Mouse (Mus musculus) spleen, adult 2 months (tissue): ENCODE measurements around the gene Hist1h3g. TPM values are rescaled to one million over a fixed set of nuclear protein-coding genes. Genes with fewer than 3 reads are reported as not detected.
A peak's percentile ranks its signal among the peaks of the same experiment; 100 is the strongest.
"Not testable (repeated sequence)": the region's sequence is repeated elsewhere in the genome, so short reads cannot be mapped to it uniquely, and the experiment has no call there.

ENCODE experiments used
- DNase-seq, 2 experiments: peaks; one replicate each; pipeline versions ENCODE4 v3.0.0 to v3.0.0-alpha.2; 2012 to 2021; ENCODE audit warnings: low spot score in 2 of 2, low read depth in 1 of 2
- H3K27ac ChIP-seq: fragments of 200-500 bp; 2 replicates; pipeline ENCODE4 v1.5.1; 2012; ENCODE audit warnings: low read length, inconsistent platforms; ENCODE audit not compliant: insufficient read depth
- H3K27me3 ChIP-seq: fragments of 200-500 bp; 2 replicates; pipeline ENCODE4 v1.6.1; 2012; ENCODE audit warnings: mild to moderate bottlenecking, moderate library complexity, low read length, inconsistent platforms; ENCODE audit not compliant: control insufficient read depth, insufficient read depth
- H3K36me3 ChIP-seq: fragments of 200-500 bp; 2 replicates; pipeline ENCODE4 v1.6.1; 2012; ENCODE audit warnings: mild to moderate bottlenecking, low read length, inconsistent platforms; ENCODE audit not compliant: control insufficient read depth, insufficient read depth
- H3K4me1 ChIP-seq: fragments of 200-500 bp; 2 replicates; pipeline ENCODE4 v1.6.1; 2011; ENCODE audit warnings: inconsistent platforms; ENCODE audit not compliant: control insufficient read depth, insufficient read depth, insufficient read length
- H3K4me3 ChIP-seq: fragments of 200-500 bp; 2 replicates; pipeline ENCODE4 v1.5.1; 2011; ENCODE audit warnings: mild to moderate bottlenecking, inconsistent platforms; ENCODE audit not compliant: insufficient read depth, insufficient read length; ENCODE audit errors: extremely low read depth
- CTCF ChIP-seq: fragments of 200-500 bp; IDR thresholded peaks from 2 replicates; pipeline ENCODE4 v1.5.1; 2011; ENCODE audit warnings: mild to moderate bottlenecking, inconsistent platforms; ENCODE audit not compliant: insufficient read depth, insufficient read length, insufficient replicate concordance; ENCODE audit errors: extremely low read depth
- POLR2A ChIP-seq: fragments of 200-500 bp; IDR thresholded peaks from 2 replicates; pipeline ENCODE4 v1.6.1; 2011; ENCODE audit warnings: low read depth, low read length, inconsistent platforms
- WGBS: fragments of 180-500 bp; shearing (Covaris S2); methylation state at CpG from one replicate; pipeline ENCODE4 v1.1.7; 2018; 5-methylcytosine and 5-hydroxymethylcytosine counted together
- polyA plus RNA-seq: library from polyadenylated mRNA; depleted of rRNA; stranded (reverse); fragments of >200 nt; gene quantifications from 2 replicates; pipeline ENCODE4 v1.2.3, GENCODE M21; 2012

Gene Hist1h3g
- polyA plus RNA-seq, 1 experiment: 34.4 TPM

GRCm38 (mm10) chr13:23536076-23536822, 1.0 kb downstream of the Hist1h3g start:
- H3K27me3 ChIP-seq: no peaks in the 10 kb centered on the region
- no peaks in the 10 kb centered on the region for H3K36me3 ChIP-seq
- H3K27ac ChIP-seq: no peak overlapping the region
- 30% methylated on average over 7 of the region's 7 CpGs for WGBS
- peaks cover 3% of the 10 kb centered on the region; the same call in 1 of the 2 replicates for H3K4me1 ChIP-seq
- TF ChIP-seq POLR2A (no peak), CTCF (no peak)
- no peak overlapping the region for H3K4me3 ChIP-seq
- no peak for DNase-seq

GRCm38 (mm10) chr13:23537006-23537710, 1.9 kb downstream of the Hist1h3g start:
- Histone ChIP-seq H3K27ac (no peak overlapping the region), H3K27me3 (no peaks in the 10 kb centered on the region), H3K4me1 (peaks cover 3% of the 10 kb centered on the region; the same call in 1 of the 2 replicates), H3K36me3 (no peaks in the 10 kb centered on the region), H3K4me3 (no peak overlapping the region)
- no peak for DNase-seq
- TF ChIP-seq CTCF (no peak), POLR2A (no peak)
- 83% methylated on average over 3 of the region's 3 CpGs for WGBS

- Histone ChIP-seq H3K27me3 (no peaks in the 10 kb centered on the region), H3K4me3 (no peak overlapping the region), H3K4me1 (peaks cover 3% of the 10 kb centered on the region; the same call in 1 of the 2 replicates), H3K27ac (no peak overlapping the region), H3K36me3 (no peaks in the 10 kb centered on the region)
- WGBS: 87% methylated on average over 5 of the region's 5 CpGs
- no peak for TF ChIP-seq POLR2A
- no peak for TF ChIP-seq CTCF
- DNase-seq: no peak
Observed at GRCm38 (mm10) chr13:23538249-23538648, 3.0 kb downstream of the Hist1h3g start.

DNA sequence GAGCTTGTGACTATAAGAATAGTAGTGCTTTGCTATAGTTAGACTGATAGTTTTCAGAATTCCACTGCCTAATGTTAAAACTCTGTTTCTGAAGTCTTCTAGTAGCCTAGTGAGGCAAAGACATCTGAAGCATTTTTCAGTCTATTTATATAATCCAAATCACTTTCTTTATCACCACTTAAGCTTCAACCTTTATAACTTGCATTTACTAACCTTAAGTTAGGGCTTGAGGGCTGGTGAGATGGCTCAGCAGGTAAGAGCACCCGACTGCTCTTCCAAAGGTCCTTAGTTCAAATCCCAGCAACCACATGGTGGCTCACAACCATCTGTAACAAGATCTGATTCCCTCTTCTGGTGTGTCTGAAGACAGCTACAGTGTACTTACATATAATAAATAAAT, 4.6 kb downstream of the Hist1h3g start:
- H3K27ac ChIP-seq: not testable (repeated sequence)

GRCm38 (mm10) chr13:23541497-23541896, 6.3 kb downstream of the Hist1h3g start:
- no peak for TF ChIP-seq CTCF
- TF ChIP-seq POLR2A: no peak
- H3K27ac ChIP-seq: no peak overlapping the region
- WGBS: 85% methylated on average over 3 of the region's 3 CpGs
- H3K27me3 ChIP-seq: no peaks in the 10 kb centered on the region
- H3K4me3 ChIP-seq: no peak overlapping the region
- H3K36me3 ChIP-seq: no peaks in the 10 kb centered on the region
- no peaks in the 10 kb centered on the region for H3K4me1 ChIP-seq
- no peak for DNase-seq

More for the DNA sequence above, 4.6 kb downstream of the Hist1h3g start:
- not testable (repeated sequence) for H3K4me3 ChIP-seq, H3K27me3 ChIP-seq, H3K4me1 ChIP-seq, H3K36me3 ChIP-seq, DNase-seq
- 90% methylated on average over 1 of the region's 1 CpGs for WGBS

GRCm38 (mm10) chr13:23542225-23542980, 7.2 kb downstream of the Hist1h3g start:
- DNase-seq: not testable (repeated sequence)

More at GRCm38 (mm10) chr13:23542225-23542980, 7.2 kb downstream of the Hist1h3g start:
- not testable (repeated sequence) for H3K27me3 ChIP-seq, H3K36me3 ChIP-seq, H3K4me1 ChIP-seq
- WGBS: 24% methylated on average over 3 of the region's 3 CpGs
- Histone ChIP-seq H3K27ac (peak overlapping the region; percentile 96), H3K4me3 (peak overlapping the region; percentile 68)
